Comparison of ENCODE assay signal across 13 mouse cellular contexts in the genomic region with DNA sequence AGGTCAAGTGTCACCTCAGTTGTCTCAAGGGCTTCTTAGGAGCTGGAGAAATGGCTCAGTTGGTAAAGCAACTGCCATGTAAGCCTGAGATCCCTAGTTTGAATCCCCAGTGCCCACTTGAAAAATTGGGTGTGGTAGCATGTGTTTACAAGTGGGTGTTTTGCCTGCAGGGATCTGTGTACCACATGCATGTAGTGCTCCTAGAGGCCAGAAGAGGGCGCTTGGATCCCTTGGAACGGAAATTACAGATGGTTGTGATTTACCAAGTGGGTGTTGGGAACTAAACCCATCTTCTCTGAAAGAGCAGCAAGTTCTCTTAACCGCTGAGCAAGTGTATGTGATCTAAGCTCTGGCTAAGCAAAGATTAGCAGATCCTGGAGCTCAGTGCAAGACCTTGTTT.
DNase-seq lines count a peak whose midpoint lies in the region; ATAC-seq and TF ChIP-seq lines count a peak whose summit lies in the region.
"Had no signal": no experiment of that assay in that cellular context is flagged by ENCODE, and none has a peak within 500 bp of the region (broad histone marks: within the 10 kb centered on the region; RNA-seq: fewer than 3 reads in every experiment).

No protein-coding gene starts in this region.

- no peak for DNase-seq in left cerebral cortex, adult 2 months (ENCODE audit: extremely low spot score in 1 of 2, low spot score in 2 of 2)
- DNase-seq in left cerebral cortex, postnatal 36 days (ENCODE audit: low spot score in 2 of 2): no peak
- DNase-seq in MEL (ENCODE audit: low read depth, low spot score): peak; percentile 51
- DNase-seq in liver, embryonic 14.5 days (ENCODE audit: low read depth in 3 of 3, low spot score in 3 of 3): no peak
- no peak for DNase-seq in thymus, adult 18-20 months
- DNase-seq: cerebellum, postnatal 10 days; heart, postnatal 14 days; layer of hippocampus, adult 9-11 months had no signal

- peak; percentile 25 for TF ChIP-seq CTCF in left cerebral cortex, adult 2 months (IDR thresholded peaks at IDR 0.05)
- TF ChIP-seq CTCF in E14TG2a.4 (conservative IDR thresholded peaks at IDR 0.05; ENCODE audit: low read length): peak; percentile 78
- TF ChIP-seq CTCF in MEL (IDR thresholded peaks at IDR 0.05 in 2 of 3, conservative IDR thresholded peaks at IDR 0.05 in 1 of 3; ENCODE audit: control insufficient read depth in 1 of 3, insufficient read depth in 1 of 3, low read depth in 2 of 3, low read length in 3 of 3, poor library complexity in 1 of 3, severe bottlenecking in 1 of 3): peak; percentile 63 to 80 (median 70)
- TF ChIP-seq CTCF in liver, embryonic 14.5 days (IDR thresholded peaks at IDR 0.05; ENCODE audit: low read depth): peak; percentile 75

- H3K4me2 ChIP-seq in liver, embryonic 14.5 days (ENCODE audit: low read depth): no peak overlapping the region
- H3K4me2 ChIP-seq in hindbrain, embryonic 16.5 days (ENCODE audit: low read length): no peak overlapping the region
- H3K4me2 ChIP-seq: limb, embryonic 12.5 days had no signal

- intact Hi-C loops in left cerebral cortex, adult 2 months (cut with DNase I): loop anchor here (5.0 kb wide), 1 partner anchor 561 kb away; no protein-coding TSS in a partner anchor
- intact Hi-C loops in left cerebral cortex, postnatal 36 days (cut with DNase I): no loop called here

- TF ChIP-seq RAD21 in MEL (IDR thresholded peaks at IDR 0.05; ENCODE audit: low read depth, low read length): peak; percentile 64

- H3K36me3 ChIP-seq in E14TG2a.4 (ENCODE audit: insufficient read depth, low read length) (no peaks in the 10 kb centered on the region), MEL (ENCODE audit: control insufficient read depth in 1 of 2, insufficient read depth in 2 of 2, low read length in 2 of 2) (peaks cover 0 to 10% of the 10 kb centered on the region in 2 experiments; a peak in 2 of 4 replicates)
- H3K36me3 ChIP-seq in liver, embryonic 14.5 days (replicated peaks; ENCODE audit: control insufficient read depth, insufficient read depth, low read depth): no peaks in the 10 kb centered on the region
- no peaks in the 10 kb centered on the region for H3K36me3 ChIP-seq in hindbrain, embryonic 16.5 days (ENCODE audit: control insufficient read depth, insufficient read depth, low read length)
- H3K36me3 ChIP-seq: limb, embryonic 12.5 days had no signal

- ATAC-seq in liver, embryonic 14.5 days (ENCODE audit: insufficient read depth): no peak
- ATAC-seq in hindbrain, embryonic 16.5 days: no peak
- ATAC-seq: forebrain, embryonic 16.5 days had no signal

- H3K9ac ChIP-seq in MEL (ENCODE audit: control insufficient read depth, low read depth, low read length, poor library complexity, severe bottlenecking): no peak overlapping the region
- H3K9ac ChIP-seq in liver, embryonic 14.5 days (replicated peaks): no peak overlapping the region
- H3K9ac ChIP-seq in hindbrain, embryonic 16.5 days (ENCODE audit: low read depth, low read length): no peak overlapping the region
- H3K9ac ChIP-seq: limb, embryonic 12.5 days had no signal

- TF ChIP-seq POLR2A in MEL (IDR thresholded peaks at IDR 0.05; ENCODE audit: control insufficient read depth in 1 of 2, insufficient read depth in 1 of 2, low read depth in 1 of 2, low read length in 2 of 2, poor library complexity in 1 of 2): no peak

- TF ChIP-seq EP300 in MEL (IDR thresholded peaks at IDR 0.05; ENCODE audit: low read depth in 1 of 2, low read length in 2 of 2): no peak
- no peak for TF ChIP-seq EP300 in liver, embryonic 14.5 days (IDR thresholded peaks at IDR 0.05; ENCODE audit: low read depth)

- H3K4me3 ChIP-seq in left cerebral cortex, adult 2 months: no peak overlapping the region
- no peak overlapping the region for H3K4me3 ChIP-seq in E14TG2a.4 (replicated peaks; ENCODE audit: low read length)
- no peak overlapping the region for H3K4me3 ChIP-seq in MEL (ENCODE audit: control insufficient read depth in 1 of 2, insufficient read depth in 1 of 2, low read depth in 2 of 2, low read length in 2 of 2)
- H3K4me3 ChIP-seq in liver, embryonic 14.5 days (ENCODE audit: insufficient read depth in 1 of 2, low read depth in 2 of 2, low read length in 2 of 2): no peak overlapping the region
- no peak overlapping the region for H3K4me3 ChIP-seq in hindbrain, embryonic 16.5 days (ENCODE audit: low read length)
- H3K4me3 ChIP-seq: limb, embryonic 12.5 days had no signal

- H3K27ac ChIP-seq in left cerebral cortex, adult 2 months: no peak overlapping the region
- no peak overlapping the region for H3K27ac ChIP-seq in MEL (ENCODE audit: control insufficient read depth, low read depth, low read length)
- H3K27ac ChIP-seq in liver, embryonic 14.5 days: no peak overlapping the region
- H3K27ac ChIP-seq in hindbrain, embryonic 16.5 days (ENCODE audit: low read depth, low read length): no peak overlapping the region
- H3K27ac ChIP-seq: limb, embryonic 12.5 days; macrophage had no signal

- H3K79me2 ChIP-seq in MEL (ENCODE audit: control insufficient read depth, insufficient read depth, low read length, poor library complexity): no peaks in the 10 kb centered on the region

- no peaks in the 10 kb centered on the region for H3K4me1 ChIP-seq in E14TG2a.4 (replicated peaks; ENCODE audit: low read depth, low read length)
- peaks cover 9 to 15% of the 10 kb centered on the region in 2 experiments for H3K4me1 ChIP-seq in MEL (ENCODE audit: control insufficient read depth in 1 of 2, insufficient read depth in 2 of 2, low read length in 2 of 2)
- H3K4me1 ChIP-seq in liver, embryonic 14.5 days (replicated peaks; ENCODE audit: control insufficient read depth in 2 of 2, insufficient read depth in 2 of 2, low read length in 1 of 2): peaks cover 17 to 27% of the 10 kb centered on the region in 2 experiments
- H3K4me1 ChIP-seq in hindbrain, embryonic 16.5 days (ENCODE audit: control insufficient read depth, insufficient read depth, low read depth, low read length): peaks cover 5% of the 10 kb centered on the region; the same call in 1 of the 2 replicates

- H3K9me3 ChIP-seq in E14TG2a.4 (ENCODE audit: low read length): peaks cover 18% of the 10 kb centered on the region
- H3K9me3 ChIP-seq in MEL (replicated peaks; ENCODE audit: insufficient read depth, low read length): no peaks in the 10 kb centered on the region
- no peaks in the 10 kb centered on the region for H3K9me3 ChIP-seq in liver, embryonic 14.5 days (ENCODE audit: control insufficient read depth, low read length)
- no peaks in the 10 kb centered on the region; the same call in 1 of the 2 replicates for H3K9me3 ChIP-seq in hindbrain, embryonic 16.5 days (ENCODE audit: control insufficient read depth, low read length)
- H3K9me3 ChIP-seq: limb, embryonic 12.5 days had no signal

- WGBS in liver, embryonic 14.5 days (ENCODE audit: insufficient replicate concordance): 39% methylated on average over 3 of the region's 3 CpGs
- 52% methylated on average over 3 of the region's 3 CpGs for WGBS in hindbrain, embryonic 16.5 days

- H3K27me3 ChIP-seq in E14TG2a.4 (ENCODE audit: insufficient read depth, low read length) (no peaks in the 10 kb centered on the region), MEL (ENCODE audit: control insufficient read depth in 1 of 2, insufficient read depth in 2 of 2, low read length in 2 of 2) (no peaks in the 10 kb centered on the region)
- no peaks in the 10 kb centered on the region for H3K27me3 ChIP-seq in liver, embryonic 14.5 days (ENCODE audit: control insufficient read depth, insufficient read depth, low read length)
- H3K27me3 ChIP-seq in hindbrain, embryonic 16.5 days (replicated peaks; ENCODE audit: control insufficient read depth, insufficient read depth, low read length): no peaks in the 10 kb centered on the region
- H3K27me3 ChIP-seq: limb, embryonic 12.5 days had no signal

TF ChIP-seq in MEL, 35 proteins besides CTCF, POLR2A, EP300 and RAD21:
- TF ChIP-seq BHLHE40 (IDR thresholded peaks at IDR 0.05; ENCODE audit: borderline replicate concordance, low read depth, low read length) (no peak), MXI1 (IDR thresholded peaks at IDR 0.05; ENCODE audit: low read depth, low read length) (no peak), ZNF384 (IDR thresholded peaks at IDR 0.05; ENCODE audit: low read depth, low read length) (no peak), SMC3 (IDR thresholded peaks at IDR 0.05; ENCODE audit: low read depth, low read length) (peak; percentile 48), KAT2A (conservative IDR thresholded peaks at IDR 0.05; ENCODE audit: low read depth, low read length) (no peak)

Comparison
In these comparisons a context has a peak if more than half of its experiments do, and no peak if none do; other contexts are left out.
1. CTCF ChIP-seq: peak in every context shown above with its lines; median percentile 78 in E14TG2a.4; 75 in liver, embryonic 14.5 days; 70 in MEL; 25 in left cerebral cortex, adult 2 months.